Mouse (Mus musculus) C2C12 (cell line): ENCODE measurements around the gene Add3.

Experiments
- CEBPB ChIP-seq: IDR thresholded peaks from one replicate; pipeline ENCODE4 v1.6.1; 2011; ENCODE audit warnings: low read depth, mild to moderate bottlenecking, control low read depth, moderate library complexity
- CTCF ChIP-seq: IDR thresholded peaks from one replicate; pipeline ENCODE4 v1.5.1; 2011; ENCODE audit not compliant: control insufficient read depth, insufficient read depth, insufficient read length
- MAX ChIP-seq: IDR thresholded peaks from one replicate; pipeline ENCODE4 v1.6.1; 2011; ENCODE audit warnings: mild to moderate bottlenecking, control low read depth
- MYOD1 ChIP-seq: IDR thresholded peaks from one replicate; pipeline ENCODE4 v1.6.1; 2011; ENCODE audit warnings: low read depth; ENCODE audit not compliant: control insufficient read depth, insufficient read length
- MYOG ChIP-seq: IDR thresholded peaks from one replicate; pipeline ENCODE4 v1.6.1; 2011; ENCODE audit not compliant: control insufficient read depth, insufficient read length; ENCODE audit errors: extremely low read depth
- USF1 ChIP-seq: IDR thresholded peaks from one replicate; pipeline ENCODE4 v1.6.1; 2011; ENCODE audit warnings: low read depth, mild to moderate bottlenecking, control low read depth, moderate library complexity

DNA sequence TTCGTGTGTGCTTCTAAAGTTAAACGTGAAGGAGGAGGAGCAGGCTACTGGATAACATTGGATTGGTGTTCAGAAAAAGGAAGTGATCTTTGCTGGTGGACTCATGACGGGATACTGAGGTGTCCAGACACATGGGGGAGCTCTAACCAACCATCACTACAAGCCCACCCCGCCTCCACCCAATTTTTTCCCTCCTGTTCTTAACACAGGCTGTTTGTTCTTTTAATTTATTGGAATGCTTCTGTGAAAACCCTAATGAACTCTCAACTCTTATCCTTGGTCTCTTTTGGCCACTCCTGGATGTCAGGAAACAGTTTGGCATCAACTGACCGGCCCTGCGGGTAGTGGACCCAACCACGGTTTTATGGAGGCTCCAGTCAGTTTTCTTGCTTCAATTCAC is 33.3 kb upstream of the Add3 start:
- TF ChIP-seq MYOG (no peak), CEBPB (no peak), CTCF (no peak), MYOD1 (no peak), USF1 (no peak), MAX (no peak)
